Mouse (Mus musculus) cerebellum, adult 2 months (tissue): ENCODE data around the gene Naa11. TPM values are rescaled to one million over a fixed set of nuclear protein-coding genes. Genes with fewer than 3 reads are reported as not detected.
A peak's percentile ranks its signal among the peaks of the same experiment; 100 is the strongest.

ENCODE experiments used
- DNase-seq, 2 experiments: peaks; one replicate each; pipeline ENCODE4 v3.0.0; 2021
- H3K27ac ChIP-seq: fragments of 200-500 bp; 2 replicates; pipeline ENCODE4 v1.5.1; 2012; ENCODE audit warnings: low read length, control low read depth, inconsistent platforms; ENCODE audit not compliant: insufficient read depth
- H3K27me3 ChIP-seq: fragments of 200-500 bp; 2 replicates; pipeline ENCODE4 v1.6.1; 2012; ENCODE audit warnings: inconsistent platforms, mild to moderate bottlenecking, low read length, moderate library complexity; ENCODE audit not compliant: control insufficient read depth, insufficient read depth
- H3K4me1 ChIP-seq: fragments of 200-500 bp; 2 replicates; pipeline ENCODE4 v1.6.1; 2011; ENCODE audit warnings: low read length; ENCODE audit not compliant: control insufficient read depth, insufficient read depth
- H3K4me3 ChIP-seq: fragments of 200-500 bp; replicated peaks from 2 replicates; pipeline ENCODE3; 2011; ENCODE audit warnings: mild to moderate bottlenecking, low read depth, low read length, control low read depth; ENCODE audit not compliant: insufficient read depth
- CTCF ChIP-seq: fragments of 200-500 bp; IDR thresholded peaks from 2 replicates; pipeline ENCODE4 v1.5.1; 2011; ENCODE audit warnings: low read depth, mild to moderate bottlenecking, control low read depth, low read length, moderate library complexity, borderline replicate concordance; ENCODE audit not compliant: insufficient read depth
- POLR2A ChIP-seq: fragments of 200-500 bp; IDR thresholded peaks from 2 replicates; pipeline ENCODE4 v1.6.1; 2011; ENCODE audit warnings: low read length, control low read depth, borderline replicate concordance; ENCODE audit not compliant: insufficient read depth
- WGBS: fragments of 180-500 bp; shearing (Covaris S2); methylation state at CpG from one replicate; pipeline ENCODE4 v1.1.7; 2018; 5-methylcytosine and 5-hydroxymethylcytosine counted together
- polyA plus RNA-seq: library from polyadenylated mRNA; depleted of rRNA; stranded (reverse); fragments of >200 nt; gene quantifications from 2 replicates; pipeline ENCODE4 v1.2.3, GENCODE M21; 2012

Gene Naa11
- polyA plus RNA-seq, 1 experiment, result not detected

- no peak overlapping the region for H3K4me3 ChIP-seq
- TF ChIP-seq CTCF, result no peak
- H3K27me3 ChIP-seq, result no peaks in the 10 kb centered on the region; the same call in 1 of the 2 replicates
- DNase-seq, result no peak
- H3K27ac ChIP-seq, result no peak overlapping the region
- no peaks in the 10 kb centered on the region for H3K4me1 ChIP-seq
- 80% methylated on average over 4 of the region's 4 CpGs for WGBS
These were observed 17.1 kb upstream of the Naa11 start for GRCm38 (mm10) chr5:97409234-97409704.

- no peak overlapping the region for H3K4me3 ChIP-seq
- no peaks in the 10 kb centered on the region for H3K27me3 ChIP-seq
These were observed 8.9 kb upstream of the Naa11 start for GRCm38 (mm10) chr5:97401042-97401441.

GRCm38 (mm10) chr5:97397585-97397984 is 5.4 kb upstream of the Naa11 start:
- no peak for TF ChIP-seq CTCF
- no peak for TF ChIP-seq POLR2A
- WGBS, result 96% methylated on average over 4 of the region's 4 CpGs

More at GRCm38 (mm10) chr5:97401042-97401441, 8.9 kb upstream of the Naa11 start:
- no peak for TF ChIP-seq POLR2A
- TF ChIP-seq CTCF, result no peak
- Histone ChIP-seq H3K4me1 (no peaks in the 10 kb centered on the region), H3K27ac (no peak overlapping the region)
- DNase-seq, result no peak

GRCm38 (mm10) chr5:97387622-97388021 is 4.6 kb downstream of the Naa11 start:
- H3K27me3 ChIP-seq, result no peaks in the 10 kb centered on the region
- H3K4me1 ChIP-seq, result no peaks in the 10 kb centered on the region
- H3K4me3 ChIP-seq, result no peak overlapping the region
- no peak for DNase-seq
- TF ChIP-seq CTCF (no peak), POLR2A (no peak)
- H3K27ac ChIP-seq, result no peak overlapping the region
- WGBS, result 88% methylated on average over 6 of the region's 6 CpGs

More at GRCm38 (mm10) chr5:97397585-97397984, 5.4 kb upstream of the Naa11 start:
- H3K27ac ChIP-seq, result no peak overlapping the region
- no peaks in the 10 kb centered on the region for H3K27me3 ChIP-seq
- H3K4me3 ChIP-seq, result no peak overlapping the region
- DNase-seq, result no peak
- H3K4me1 ChIP-seq, result no peaks in the 10 kb centered on the region

GRCm38 (mm10) chr5:97384399-97384798 is 7.8 kb downstream of the Naa11 start:
- no peak for DNase-seq
- Histone ChIP-seq H3K27me3 (no peaks in the 10 kb centered on the region), H3K27ac (no peak overlapping the region), H3K4me3 (no peak overlapping the region), H3K4me1 (no peaks in the 10 kb centered on the region)
- TF ChIP-seq CTCF (no peak), POLR2A (no peak)
- 57% methylated on average over 4 of the region's 4 CpGs for WGBS

- Histone ChIP-seq H3K4me3 (no peak overlapping the region), H3K4me1 (no peaks in the 10 kb centered on the region), H3K27me3 (no peaks in the 10 kb centered on the region), H3K27ac (no peak overlapping the region)
- DNase-seq, result no peak
- WGBS, result 72% methylated on average over 14 of the region's 14 CpGs
- TF ChIP-seq CTCF (no peak), POLR2A (no peak)
These were observed 9.5 kb downstream of the Naa11 start for GRCm38 (mm10) chr5:97382548-97383222.

GRCm38 (mm10) chr5:97379976-97380375 is 12.2 kb downstream of the Naa11 start:
- Histone ChIP-seq H3K27ac (no peak overlapping the region), H3K4me1 (no peaks in the 10 kb centered on the region), H3K27me3 (no peaks in the 10 kb centered on the region), H3K4me3 (no peak overlapping the region)
- TF ChIP-seq POLR2A (no peak), CTCF (no peak)
- DNase-seq, result no peak
- whole genome bisulfite sequencing, result 63% methylated on average over 3 of the region's 3 CpGs

GRCm38 (mm10) chr5:97364781-97365180 is 27.4 kb downstream of the Naa11 start:
- TF ChIP-seq POLR2A (no peak), CTCF (no peak)
- Histone ChIP-seq H3K4me1 (peaks cover 2% of the 10 kb centered on the region; the same call in 1 of the 2 replicates), H3K27me3 (no peaks in the 10 kb centered on the region; the same call in 1 of the 2 replicates), H3K4me3 (no peak overlapping the region), H3K27ac (no peak overlapping the region)
- peak; percentile 25 to 58 for DNase-seq
- WGBS, result 16% methylated on average over 8 of the region's 8 CpGs
